Mouse (Mus musculus): ENCODE results near the gene Ccdc91. TPM values are rescaled to one million over a fixed set of nuclear protein-coding genes. Genes with fewer than 3 reads are reported as not detected.

Gene Ccdc91
- total RNA-seq, 4 experiments from 2014 or later: 34.3 to 40.0 (median 37.4) TPM

Other genes with a start within 250 kb of the Ccdc91 start
- gene Pthlh, start 211.6 kb upstream of the Ccdc91 start, total RNA-seq (2022): 1 to 10 TPM; 2.4 to 4.5 (median 3.7) TPM